Mouse (Mus musculus): ENCODE results near the gene Lrpap1.

Gene Lrpap1

GRCm38 (mm10) chr5:35104960-35105921 is at the start of gene Lrpap1:
TSS of gene Lrpap1 (minus strand) at chr5:35105766.
- peak; percentile 88 for DNase-seq (ENCODE audit: low read depth, low spot score)

DNA sequence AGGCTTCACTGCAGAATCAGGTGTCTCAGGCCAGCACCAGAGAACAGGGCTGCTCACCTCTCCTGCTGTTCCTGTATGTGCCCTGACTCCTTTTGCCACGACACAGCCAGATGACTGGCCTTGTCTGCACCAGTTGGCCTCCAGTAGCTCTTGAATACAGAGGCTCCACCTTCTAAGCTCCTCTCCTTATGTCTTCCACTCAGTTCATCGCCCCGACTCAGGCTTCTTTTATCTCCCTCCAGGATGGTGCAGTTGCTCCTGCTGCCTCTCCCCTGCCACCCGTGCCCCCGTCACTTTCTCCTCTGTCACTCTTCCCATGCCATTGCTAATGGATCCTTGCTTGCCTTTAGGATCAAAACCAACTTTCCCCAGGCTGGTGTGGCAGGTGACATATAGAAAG is 44.4 kb upstream of the Lrpap1 start:
- no peak for DNase-seq (ENCODE audit: low read depth, low spot score)

GRCm38 (mm10) chr5:35149526-35149925 is 44.0 kb upstream of the Lrpap1 start:
- DNase-seq (ENCODE audit: low read depth, low spot score), result no peak

DNA sequence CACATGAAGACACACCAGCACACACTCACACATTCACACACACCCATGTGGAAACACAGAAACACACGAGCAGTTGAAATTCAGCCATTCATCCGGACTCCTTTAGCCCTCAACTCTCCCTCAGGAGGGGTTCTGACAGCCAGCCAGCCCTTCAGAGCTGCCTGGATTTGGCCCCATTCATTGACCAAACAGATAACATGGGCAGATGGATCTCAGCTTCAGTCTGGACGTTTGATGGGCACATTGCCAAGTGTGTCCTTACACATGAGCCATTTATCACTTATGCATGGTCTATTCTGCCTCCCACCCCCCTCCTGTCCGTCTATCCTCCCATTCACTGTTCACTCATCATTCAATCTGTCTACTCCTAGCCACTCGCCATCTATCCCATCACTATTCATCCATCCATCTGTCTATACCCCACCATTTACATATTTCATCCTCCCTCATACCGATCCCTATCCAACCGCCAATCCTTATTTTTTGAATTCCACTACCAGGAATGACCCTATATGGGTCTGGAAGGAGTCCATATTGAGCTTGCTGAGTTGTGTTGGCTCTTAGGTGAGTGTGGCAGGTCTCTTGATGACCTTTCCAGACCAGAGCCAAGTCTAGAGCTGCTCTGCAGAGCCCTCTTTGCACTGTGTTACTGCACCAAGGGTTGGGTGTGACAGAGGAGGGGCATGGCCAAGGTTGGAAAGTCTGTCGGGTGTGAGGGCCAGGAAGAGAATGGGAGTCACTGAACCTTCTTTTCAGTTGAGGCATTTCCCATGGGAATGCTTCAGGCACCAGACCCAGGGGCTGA is 42.6 kb upstream of the Lrpap1 start:
- no peak for DNase-seq (ENCODE audit: low read depth, low spot score)

- no peak for DNase-seq (ENCODE audit: low read depth, low spot score)
These were observed 41.8 kb upstream of the Lrpap1 start for GRCm38 (mm10) chr5:35147155-35147962.

DNA sequence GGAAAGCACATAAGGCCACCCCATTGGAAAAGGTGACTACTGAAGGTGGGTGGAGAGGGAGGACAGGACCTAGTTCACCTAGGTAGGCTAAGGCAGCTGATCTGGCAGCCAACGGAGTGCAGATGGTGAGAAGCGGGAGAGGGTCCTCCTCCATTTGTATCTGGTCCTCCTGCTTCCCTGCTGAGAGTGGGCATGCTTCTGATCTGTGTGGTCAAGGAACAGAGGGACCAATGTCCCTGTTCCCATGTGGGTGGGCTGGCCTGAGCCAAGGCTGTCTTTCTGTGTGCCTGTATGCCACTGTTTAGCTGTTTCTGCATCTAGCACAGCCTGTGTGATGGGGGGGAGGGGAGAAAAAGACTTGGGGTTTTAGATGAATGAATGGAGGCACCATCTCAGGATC is 41.2 kb upstream of the Lrpap1 start:
- no peak for DNase-seq (ENCODE audit: low read depth, low spot score)

- no peak for DNase-seq (ENCODE audit: low read depth, low spot score)
These were observed 39.1 kb upstream of the Lrpap1 start for GRCm38 (mm10) chr5:35144716-35145115.

GRCm38 (mm10) chr5:35143460-35144245 is 38.1 kb upstream of the Lrpap1 start:
- DNase-seq (ENCODE audit: low read depth, low spot score), result no peak

DNA sequence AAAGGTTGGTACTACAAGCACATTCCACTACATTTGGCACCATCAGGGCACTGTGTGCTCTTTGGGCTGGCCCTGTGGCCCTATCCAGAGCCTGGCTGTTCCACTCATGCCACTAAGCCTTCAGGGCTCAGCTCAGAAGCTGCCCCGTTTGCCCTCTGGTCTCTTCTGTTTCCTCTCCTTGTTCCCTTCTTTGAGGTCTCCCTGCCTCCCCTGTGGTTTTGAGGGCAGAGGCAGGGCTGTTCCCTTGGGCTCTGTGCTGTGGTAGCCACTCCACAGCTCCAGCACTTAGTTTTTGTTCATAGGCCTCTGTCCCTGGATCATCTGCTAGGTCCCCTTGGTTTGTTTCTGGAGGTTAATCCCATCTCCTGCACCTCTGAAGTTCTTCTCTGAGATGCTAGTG is 37.3 kb upstream of the Lrpap1 start:
- no peak for DNase-seq (ENCODE audit: low read depth, low spot score)

DNA sequence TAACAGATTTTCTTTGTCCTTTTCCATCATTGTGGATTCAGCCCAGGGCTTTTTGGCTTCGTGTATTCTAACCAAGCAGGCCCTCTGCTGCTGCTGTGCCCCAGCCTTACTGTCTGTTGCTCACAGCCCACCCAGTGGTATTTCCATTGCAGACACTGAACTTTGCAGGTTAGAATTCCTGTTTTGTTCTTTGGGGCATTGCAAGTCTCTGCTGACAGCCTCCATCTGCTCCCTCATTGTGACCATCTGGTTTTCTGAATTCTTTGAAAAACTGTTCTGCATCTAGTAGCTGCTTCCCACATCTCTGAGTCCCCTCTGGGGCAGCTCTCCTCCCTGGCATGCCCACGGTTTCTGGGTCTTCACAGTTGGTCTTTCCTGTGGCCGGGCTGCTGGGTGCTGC is 35.8 kb upstream of the Lrpap1 start:
- no peak for DNase-seq (ENCODE audit: low read depth, low spot score)

DNA sequence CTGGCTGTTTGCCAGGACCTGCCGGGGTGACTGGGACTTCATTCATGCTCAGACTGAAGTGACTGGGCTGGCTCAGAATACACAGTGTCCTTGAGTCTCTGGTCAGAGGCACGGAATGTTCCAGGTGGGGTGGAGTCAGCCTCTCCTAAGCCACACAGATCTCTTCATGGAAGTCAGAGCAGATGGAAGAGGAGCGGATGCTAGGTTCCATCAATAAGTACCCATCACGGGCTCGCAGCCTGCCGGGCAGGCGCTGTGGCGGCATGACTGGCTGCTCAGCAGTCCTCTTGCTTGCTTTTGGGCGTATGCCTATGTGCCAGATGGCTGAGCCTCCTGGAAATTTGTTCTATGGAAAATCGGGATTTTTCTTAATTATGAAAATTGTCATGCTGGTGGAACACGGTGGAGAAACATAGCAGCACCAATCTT is 32.6 kb upstream of the Lrpap1 start:
- DNase-seq (ENCODE audit: low read depth, low spot score), result peak; percentile 6

DNA sequence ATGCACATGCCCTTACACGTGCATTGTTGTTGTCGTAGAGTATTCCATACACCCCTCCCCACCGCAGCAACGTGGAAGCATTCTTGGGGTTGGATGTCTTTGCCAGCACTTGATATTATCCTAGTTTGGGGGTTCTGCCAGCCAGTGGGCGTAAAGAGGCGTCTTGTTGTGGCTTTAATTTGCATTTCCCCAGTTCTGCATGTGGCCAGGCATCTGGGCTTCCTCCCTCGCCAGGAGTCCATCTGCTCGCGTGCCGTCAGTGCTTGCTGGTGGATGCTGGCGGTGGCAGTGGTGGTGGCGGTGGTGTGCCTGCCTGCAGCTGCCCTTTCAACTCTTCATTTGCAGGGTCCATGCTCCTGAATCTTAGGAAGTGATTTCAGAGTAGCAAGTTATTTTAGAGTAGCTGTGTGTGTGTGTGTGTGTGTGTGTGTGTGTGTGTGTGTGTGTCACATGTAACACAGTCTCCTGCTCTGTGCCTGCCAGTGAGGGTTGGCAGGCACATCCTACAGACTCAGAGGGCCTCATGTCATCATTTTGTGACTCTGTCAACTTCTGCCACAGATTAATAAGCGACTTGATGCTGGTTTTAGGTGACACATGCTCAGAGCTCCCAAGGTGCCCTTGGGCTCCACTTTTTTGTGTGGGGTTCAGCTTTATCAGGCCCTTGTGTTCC is 32.1 kb upstream of the Lrpap1 start:
- DNase-seq (ENCODE audit: low read depth, low spot score), result no peak

DNA sequence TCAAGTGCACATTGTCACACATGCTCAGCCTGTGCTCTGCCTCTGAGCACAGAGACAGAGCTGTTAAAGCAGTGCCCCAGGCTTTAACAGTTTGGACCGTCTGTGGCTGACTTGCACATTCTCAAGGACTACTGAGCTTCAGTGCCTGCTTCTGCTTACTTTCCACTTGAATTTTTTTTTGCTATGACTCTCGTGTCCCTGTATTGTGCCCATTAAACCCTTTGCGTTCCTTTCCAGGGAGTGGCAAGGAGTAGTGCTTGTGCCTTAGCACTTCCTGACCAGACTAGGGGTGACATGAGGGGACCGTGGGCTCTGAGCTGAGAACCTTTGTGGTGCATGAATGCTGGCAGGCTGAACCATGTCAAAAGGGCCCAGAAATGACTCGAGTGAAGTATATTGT is 30.3 kb upstream of the Lrpap1 start:
- no peak for DNase-seq (ENCODE audit: low read depth, low spot score)

- DNase-seq (ENCODE audit: low read depth, low spot score), result no peak
These were observed 28.7 kb upstream of the Lrpap1 start for GRCm38 (mm10) chr5:35134286-35134685.

GRCm38 (mm10) chr5:35133468-35133867 is 27.9 kb upstream of the Lrpap1 start:
- no peak for DNase-seq (ENCODE audit: low read depth, low spot score)

DNA sequence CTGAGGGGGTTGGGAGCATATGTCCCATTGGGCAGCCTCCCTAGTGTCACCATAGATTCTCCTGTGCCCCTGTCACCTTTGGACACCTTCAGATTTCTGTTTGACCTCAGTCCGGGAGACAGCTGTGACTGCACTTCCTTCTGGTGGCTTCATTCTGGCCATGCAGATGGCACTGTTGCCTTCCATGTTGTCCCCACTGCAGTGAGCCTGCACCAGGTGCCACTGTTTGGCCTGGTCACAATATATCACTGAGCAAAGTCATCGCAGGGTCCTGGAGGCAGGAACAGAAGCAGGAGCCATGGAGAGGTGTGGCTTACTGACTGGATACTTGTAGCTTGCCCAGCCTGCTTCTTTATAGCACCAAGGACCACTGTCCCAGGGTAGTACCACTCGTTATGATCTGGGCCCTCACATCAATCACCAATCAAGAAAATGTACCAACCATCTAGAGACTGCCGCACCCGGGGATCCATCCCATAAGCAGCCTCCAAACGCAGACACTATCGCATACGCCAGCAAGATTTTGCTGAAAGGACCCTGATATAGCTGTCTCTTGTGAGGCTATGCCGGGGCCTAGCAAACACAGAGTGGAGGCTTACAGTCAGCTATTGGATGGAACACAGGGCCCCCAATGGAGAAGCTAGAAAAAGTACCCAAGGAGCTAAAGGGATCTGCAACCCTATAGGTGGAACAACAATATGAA is 26.9 kb upstream of the Lrpap1 start:
- DNase-seq (ENCODE audit: low read depth, low spot score), result no peak

GRCm38 (mm10) chr5:35131773-35132172 is 26.2 kb upstream of the Lrpap1 start:
- DNase-seq (ENCODE audit: low read depth, low spot score), result peak; percentile 76

DNA sequence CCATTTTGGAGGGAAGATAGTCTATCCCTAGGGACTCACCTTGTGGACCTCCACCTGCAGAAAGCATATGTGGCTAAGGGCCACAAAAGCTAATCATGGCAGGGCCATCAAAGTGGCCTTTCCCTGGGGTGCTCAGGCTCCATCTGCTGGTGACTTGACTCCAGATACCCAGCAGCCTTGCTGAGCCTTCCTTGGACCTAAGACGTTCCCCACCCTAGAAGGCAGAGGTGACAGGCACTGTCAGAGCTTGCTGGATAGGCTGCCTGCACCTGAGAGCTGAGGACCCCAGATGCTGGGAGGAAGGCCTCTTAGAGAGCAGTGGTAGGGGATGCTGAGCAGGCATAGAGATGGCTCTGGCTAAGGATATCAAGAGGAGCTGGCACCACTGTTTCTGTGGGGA is 25.7 kb upstream of the Lrpap1 start:
- DNase-seq (ENCODE audit: low read depth, low spot score), result peak; percentile 10

- no peak for DNase-seq (ENCODE audit: low read depth, low spot score)
These were observed 24.2 kb upstream of the Lrpap1 start for GRCm38 (mm10) chr5:35129767-35130191.

DNA sequence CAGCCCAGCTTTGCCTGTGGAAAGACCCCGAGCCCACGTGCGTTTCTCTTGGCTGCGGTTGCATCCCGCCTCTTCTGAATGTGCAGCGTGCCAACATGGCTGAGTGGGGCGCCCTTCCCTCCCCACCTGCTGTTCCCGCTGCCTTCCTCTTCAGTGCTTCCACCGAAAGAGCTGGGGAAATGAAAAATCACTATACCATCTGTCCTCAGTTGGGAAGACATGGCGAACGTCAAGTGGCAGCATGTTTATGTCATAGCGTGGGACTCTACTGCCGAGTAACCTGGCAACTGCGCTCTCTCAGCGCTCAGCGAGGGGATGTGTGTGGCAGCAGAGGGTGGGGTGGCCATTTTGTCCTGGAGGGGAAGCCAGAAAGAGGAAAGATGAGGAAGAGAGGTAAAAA is 23.6 kb upstream of the Lrpap1 start:
- peak; percentile 15 for DNase-seq (ENCODE audit: low read depth, low spot score)

All from R1 (cell line).